Mouse (Mus musculus) lung, adult 18-20 months (tissue): ENCODE measurements around the gene Opa3.
A peak's percentile ranks its signal among the peaks of the same experiment; 100 is the strongest.

Source experiments
- DNase-seq, 2 experiments: peaks; one replicate each; pipeline ENCODE4 v3.0.0; 2022; ENCODE audit warnings: mixed read lengths in 2 of 2

Gene Opa3

GRCm38 (mm10) chr7:19227883-19228792 lies at the start of gene Opa3:
Gene Opa3 (plus strand): TSS chr7:19228334.
- peak; percentile 100 for DNase-seq

- DNase-seq, result peak; percentile 71 to 79
Observed at GRCm38 (mm10) chr7:19178443-19179092, 49.6 kb upstream of the Opa3 start.

GRCm38 (mm10) chr7:19179173-19179572 lies 49.0 kb upstream of the Opa3 start:
- DNase-seq, result peak; percentile 73 to 75

GRCm38 (mm10) chr7:19179936-19180335 lies 48.2 kb upstream of the Opa3 start:
- DNase-seq, result peak in 1 of 2 experiments; percentile 38

GRCm38 (mm10) chr7:19180862-19181429 lies 47.2 kb upstream of the Opa3 start:
- DNase-seq, result peak; percentile 52 to 64

- no peak for DNase-seq
Observed at GRCm38 (mm10) chr7:19184250-19184649, 43.9 kb upstream of the Opa3 start.

GRCm38 (mm10) chr7:19184758-19185157 lies 43.4 kb upstream of the Opa3 start:
- no peak for DNase-seq

- no peak for DNase-seq
Observed at GRCm38 (mm10) chr7:19194676-19195075, 33.5 kb upstream of the Opa3 start.

- no peak for DNase-seq
Observed at GRCm38 (mm10) chr7:19196676-19197075, 31.5 kb upstream of the Opa3 start.

GRCm38 (mm10) chr7:19197985-19198384 lies 30.1 kb upstream of the Opa3 start:
- no peak for DNase-seq

GRCm38 (mm10) chr7:19201660-19202059 lies 26.5 kb upstream of the Opa3 start:
- DNase-seq, result no peak

GRCm38 (mm10) chr7:19202065-19202850 lies 25.9 kb upstream of the Opa3 start:
- DNase-seq, result no peak

GRCm38 (mm10) chr7:19208201-19208910 lies 19.8 kb upstream of the Opa3 start:
- no peak for DNase-seq

GRCm38 (mm10) chr7:19208944-19209472 lies 19.1 kb upstream of the Opa3 start:
- DNase-seq, result peak in 1 of 2 experiments; percentile 52

GRCm38 (mm10) chr7:19209494-19209893 lies 18.6 kb upstream of the Opa3 start:
- no peak for DNase-seq

GRCm38 (mm10) chr7:19210010-19210409 lies 18.1 kb upstream of the Opa3 start:
- no peak for DNase-seq

- DNase-seq, result no peak
Observed at GRCm38 (mm10) chr7:19211041-19211675, 17.0 kb upstream of the Opa3 start.

- peak; percentile 36 to 54 for DNase-seq
Observed at GRCm38 (mm10) chr7:19211996-19212755, 16.0 kb upstream of the Opa3 start, which contains the start of gene Gpr4. Gene Gpr4 (plus strand): TSS chr7:19212538.

- no peak for DNase-seq
Observed at GRCm38 (mm10) chr7:19213385-19213784, 14.7 kb upstream of the Opa3 start.

GRCm38 (mm10) chr7:19214369-19214768 lies 13.8 kb upstream of the Opa3 start:
- DNase-seq, result no peak
